Mouse (Mus musculus) hindbrain, embryonic 11.5 days (tissue): ENCODE measurements around the gene Aatf. TPM values are rescaled to one million over a fixed set of nuclear protein-coding genes. Genes with fewer than 3 reads are reported as not detected.

Source experiments
- ATAC-seq: fragments of 200-750 bp; cut with Nextera tagmentation; 2 replicates; pipeline ENCODE4 v1.8.0; 2017; ENCODE audit warnings: mild to moderate bottlenecking, moderate TSS enrichment, moderate library complexity; ENCODE audit not compliant: low FRiP score
- DNase-seq: peaks from one replicate; pipeline ENCODE4 v3.0.0-alpha.2; 2015; ENCODE audit warnings: low spot score
- H3K27ac ChIP-seq: fragments of 300-500 bp; sonication (generic); 2 replicates; pipeline ENCODE4 v1.5.1; 2014; ENCODE audit warnings: mild to moderate bottlenecking, low read depth, low read length
- H3K27me3 ChIP-seq: fragments of 300-500 bp; sonication (generic); 2 replicates; pipeline ENCODE4 v1.6.1; 2014; ENCODE audit warnings: mild to moderate bottlenecking, low read length, moderate library complexity, mixed read lengths; ENCODE audit not compliant: control insufficient read depth, insufficient read depth
- H3K36me3 ChIP-seq: fragments of 300-500 bp; sonication (generic); 2 replicates; pipeline ENCODE4 v1.6.1; 2014; ENCODE audit warnings: mild to moderate bottlenecking, low read length, moderate library complexity, mixed read lengths; ENCODE audit not compliant: control insufficient read depth, insufficient read depth
- H3K4me1 ChIP-seq: fragments of 300-500 bp; sonication (generic); replicated peaks from 2 replicates; pipeline ENCODE4 v1.6.1; 2014; ENCODE audit warnings: low read length, mixed read lengths; ENCODE audit not compliant: control insufficient read depth, insufficient read depth
- H3K4me2 ChIP-seq: fragments of 300-500 bp; sonication (generic); replicated peaks from 2 replicates; pipeline ENCODE4 v1.6.1; 2014; ENCODE audit warnings: mild to moderate bottlenecking, low read depth, low read length
- H3K4me3 ChIP-seq: fragments of 300-500 bp; sonication (generic); 2 replicates; pipeline ENCODE4 v1.5.1; 2014; ENCODE audit warnings: low read depth, low read length
- H3K9ac ChIP-seq: fragments of 300-500 bp; sonication (generic); 2 replicates; pipeline ENCODE4 v1.6.1; 2014; ENCODE audit warnings: low read depth, low read length
- H3K9me3 ChIP-seq: fragments of 300-500 bp; sonication (generic); 2 replicates; pipeline ENCODE4 v1.6.1; 2016; ENCODE audit warnings: low read length; ENCODE audit not compliant: control insufficient read depth
- WGBS: fragments of 180-500 bp; shearing (Covaris S2); extraction: QIAGEN DNeasy Blood & Tissue Kit; methylation state at CpG from one replicate; pipeline ENCODE4 v1.1.7; 2014; 5-methylcytosine and 5-hydroxymethylcytosine counted together
- polyA plus RNA-seq: library from polyadenylated mRNA; unstranded; fragments of >200 nt; fragmentation: Nextera tagmentation; extraction: Ambion mirVana; gene quantifications from 2 replicates; pipeline ENCODE4 v1.2.1, GENCODE M21; 2014

Aatf gene
- polyA plus RNA-seq = 59.9 and 64.5 TPM in 2 replicates

DNA sequence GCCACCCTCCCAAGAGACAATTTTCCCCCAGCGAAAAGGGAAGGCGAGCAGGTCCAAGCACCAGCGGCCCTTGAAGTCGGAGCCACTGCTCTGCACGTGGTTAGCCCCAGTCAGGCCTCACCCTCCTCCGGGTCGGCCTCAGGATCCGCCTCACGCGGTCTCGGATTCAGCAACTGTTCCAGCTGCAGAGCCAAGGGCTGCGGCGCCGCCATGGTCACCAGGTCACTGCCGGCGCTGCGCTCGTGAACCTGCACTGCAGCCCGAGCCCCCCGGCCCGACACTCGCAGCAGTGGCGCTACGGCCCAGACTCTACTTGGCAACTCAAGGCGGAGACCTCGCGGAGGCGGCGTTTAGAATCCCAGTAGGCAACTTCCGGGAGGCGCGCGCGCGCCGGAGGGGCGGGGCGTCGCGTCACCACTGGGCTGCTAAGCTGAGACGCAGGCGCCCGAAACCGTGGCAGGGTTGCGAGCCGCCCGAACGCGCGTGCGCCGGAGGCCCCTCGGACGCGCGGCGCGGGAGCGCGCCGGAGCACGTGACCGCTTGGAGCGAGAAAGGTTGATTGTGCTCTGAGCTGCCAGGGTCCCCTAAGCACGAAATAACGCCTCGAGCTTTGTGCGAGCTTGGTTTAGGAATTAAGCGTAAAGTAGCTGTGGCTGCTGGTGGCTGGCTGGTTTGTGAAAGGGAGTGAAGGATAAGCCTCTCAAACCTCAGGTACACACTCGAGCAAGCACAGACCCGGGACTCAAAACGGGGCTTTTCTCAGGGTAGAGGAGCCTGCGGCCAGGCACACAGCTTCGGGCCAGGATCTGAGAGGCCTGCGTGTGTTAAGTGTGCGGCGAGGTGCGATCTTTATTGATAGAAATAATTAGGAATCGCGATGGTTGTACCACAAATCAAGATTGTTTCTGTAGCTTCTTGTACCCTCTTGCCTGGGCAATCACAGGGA, at the start of gene Aatf:
Aatf (minus strand) TSS at position 352 of the 946 bp plus-strand sequence.
- peak; percentile 98 for ATAC-seq
- H3K4me1 ChIP-seq = no peaks in the 10 kb centered on the region
- under 1% methylated on average over 80 of the region's 80 CpGs for WGBS
- H3K4me3 ChIP-seq = peak within 1 kb of the TSS; percentile 69
- peak within 1 kb of the TSS; percentile 82 for H3K27ac ChIP-seq
- peak within 1 kb of the TSS; percentile 83 for H3K9ac ChIP-seq
- H3K4me2 ChIP-seq = peak within 1 kb of the TSS; percentile 92
- H3K9me3 ChIP-seq = no peaks in the 10 kb centered on the region
- H3K36me3 ChIP-seq = peaks cover 3% of the 10 kb centered on the region; the same call in 1 of the 2 replicates
- peaks cover 32% of the 10 kb centered on the region for H3K27me3 ChIP-seq
- DNase-seq = peak; percentile 100

DNA sequence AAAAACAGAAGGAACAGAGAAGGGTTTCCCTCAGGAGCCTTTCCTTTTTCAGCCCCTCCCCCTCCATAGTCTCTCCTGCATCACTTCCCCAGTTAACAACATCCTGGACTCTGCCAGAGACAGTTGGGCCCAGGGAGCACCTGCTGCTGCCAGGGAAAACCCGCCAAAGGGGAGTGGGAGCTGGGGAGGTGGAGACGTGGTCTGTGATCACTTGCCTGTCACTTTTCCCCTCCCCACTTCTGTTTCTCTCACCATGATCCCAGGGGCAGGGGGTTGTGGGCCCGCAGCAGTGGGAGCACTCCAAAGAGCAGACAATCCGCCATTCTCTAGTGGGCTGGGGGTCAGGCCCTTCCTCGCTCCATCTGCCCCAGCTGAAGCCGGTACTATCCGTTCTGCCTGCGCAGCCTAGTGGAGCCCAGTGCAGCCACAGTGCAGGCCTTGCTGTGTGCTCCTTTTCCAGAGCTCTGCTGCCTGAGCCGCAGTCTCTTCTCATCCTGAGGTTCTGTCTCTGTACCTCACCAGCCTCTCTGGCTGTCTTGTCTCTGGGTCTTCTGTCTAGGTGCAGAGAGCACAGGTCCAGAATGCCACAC, 49.5 kb upstream of the Aatf start:
- Histone ChIP-seq H3K9me3 (no peaks in the 10 kb centered on the region), H3K4me1 (peaks cover 5% of the 10 kb centered on the region; the same call in 1 of the 2 replicates), H3K4me2 (no peak overlapping the region), H3K9ac (peak overlapping the region; percentile 44; the same call in 1 of the 2 replicates), H3K36me3 (no peaks in the 10 kb centered on the region), H3K27me3 (no peaks in the 10 kb centered on the region), H3K27ac (peak overlapping the region; percentile 66), H3K4me3 (no peak overlapping the region)
- 12% methylated on average over 9 of the region's 9 CpGs for WGBS
- DNase-seq (peak; percentile 42), ATAC-seq (peak; percentile 64; the same call in 1 of the 2 replicates)

DNA sequence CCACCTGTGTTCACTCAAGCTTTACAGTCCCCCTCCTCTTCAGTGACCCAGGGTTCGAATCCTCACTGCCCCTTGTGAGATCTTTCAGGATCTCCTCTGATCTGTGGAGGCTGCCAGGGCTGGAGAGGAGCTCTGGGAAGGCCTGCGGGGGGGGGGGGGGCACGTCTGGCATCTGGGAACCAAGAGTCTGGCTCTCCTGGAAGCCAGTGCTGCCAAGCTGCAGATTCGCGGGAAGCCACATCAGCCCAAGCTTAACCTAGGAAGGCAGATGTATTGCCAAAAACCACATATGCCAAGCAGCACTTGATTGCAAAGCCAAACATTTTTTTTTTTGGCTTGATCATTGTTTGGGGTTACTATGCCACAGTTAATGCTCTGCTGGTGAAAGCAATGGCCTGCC, 48.2 kb upstream of the Aatf start:
- H3K4me2 ChIP-seq = no peak overlapping the region
- H3K4me3 ChIP-seq = no peak overlapping the region
- H3K36me3 ChIP-seq = no peaks in the 10 kb centered on the region
- ATAC-seq (no peak), DNase-seq (no peak)
- H3K27ac ChIP-seq = no peak overlapping the region
- H3K27me3 ChIP-seq = no peaks in the 10 kb centered on the region
- no peaks in the 10 kb centered on the region for H3K9me3 ChIP-seq
- no peak overlapping the region for H3K9ac ChIP-seq
- peaks cover 5% of the 10 kb centered on the region; the same call in 1 of the 2 replicates for H3K4me1 ChIP-seq
- 68% methylated on average over 5 of the region's 5 CpGs for WGBS

GRCm38 (mm10) chr11:84553821-84554450, 40.6 kb upstream of the Aatf start:
- WGBS = 86% methylated on average over 14 of the region's 14 CpGs
- H3K27me3 ChIP-seq = no peaks in the 10 kb centered on the region

DNA sequence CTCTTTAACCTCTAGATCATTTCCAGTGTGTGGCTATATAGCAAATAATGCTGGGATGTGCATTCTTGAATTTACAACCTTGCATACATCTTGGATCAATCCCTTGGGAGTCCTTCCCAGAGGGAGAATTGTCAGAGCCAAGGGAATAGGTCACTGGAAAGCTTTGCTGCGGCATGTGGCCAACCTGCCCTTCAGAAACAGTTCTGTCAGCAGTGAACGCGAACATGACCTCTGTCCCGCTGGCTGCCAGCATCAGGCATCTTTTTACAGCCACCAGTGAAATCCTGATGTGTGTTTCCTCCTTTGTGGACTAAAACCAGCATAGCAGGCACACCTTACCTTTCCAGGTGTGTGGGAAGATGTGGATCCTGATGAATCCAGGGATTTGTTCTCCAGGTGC, 38.0 kb upstream of the Aatf start:
- no peak for ATAC-seq
- Histone ChIP-seq H3K4me2 (no peak overlapping the region), H3K9me3 (no peaks in the 10 kb centered on the region), H3K27me3 (no peaks in the 10 kb centered on the region), H3K27ac (no peak overlapping the region), H3K4me3 (no peak overlapping the region), H3K36me3 (no peaks in the 10 kb centered on the region), H3K4me1 (no peaks in the 10 kb centered on the region), H3K9ac (no peak overlapping the region)
- WGBS = 85% methylated on average over 4 of the region's 4 CpGs
- no peak for DNase-seq

More at GRCm38 (mm10) chr11:84553821-84554450, 40.6 kb upstream of the Aatf start:
- Histone ChIP-seq H3K36me3 (no peaks in the 10 kb centered on the region), H3K27ac (no peak overlapping the region), H3K4me1 (no peaks in the 10 kb centered on the region), H3K9ac (no peak overlapping the region), H3K4me2 (no peak overlapping the region), H3K4me3 (no peak overlapping the region), H3K9me3 (no peaks in the 10 kb centered on the region)
- DNase-seq (no peak), ATAC-seq (no peak)

GRCm38 (mm10) chr11:84549258-84549791, 36.0 kb upstream of the Aatf start:
- no peak overlapping the region for H3K9ac ChIP-seq
- H3K36me3 ChIP-seq = no peaks in the 10 kb centered on the region
- 60% methylated on average over 6 of the region's 6 CpGs for WGBS
- no peaks in the 10 kb centered on the region for H3K4me1 ChIP-seq
- no peak overlapping the region for H3K4me2 ChIP-seq
- H3K4me3 ChIP-seq = no peak overlapping the region
- no peaks in the 10 kb centered on the region for H3K27me3 ChIP-seq
- ATAC-seq (no peak), DNase-seq (no peak)
- H3K27ac ChIP-seq = no peak overlapping the region
- H3K9me3 ChIP-seq = no peaks in the 10 kb centered on the region

- no peak for ATAC-seq
Observed at GRCm38 (mm10) chr11:84548293-84548692, 35.0 kb upstream of the Aatf start.

DNA sequence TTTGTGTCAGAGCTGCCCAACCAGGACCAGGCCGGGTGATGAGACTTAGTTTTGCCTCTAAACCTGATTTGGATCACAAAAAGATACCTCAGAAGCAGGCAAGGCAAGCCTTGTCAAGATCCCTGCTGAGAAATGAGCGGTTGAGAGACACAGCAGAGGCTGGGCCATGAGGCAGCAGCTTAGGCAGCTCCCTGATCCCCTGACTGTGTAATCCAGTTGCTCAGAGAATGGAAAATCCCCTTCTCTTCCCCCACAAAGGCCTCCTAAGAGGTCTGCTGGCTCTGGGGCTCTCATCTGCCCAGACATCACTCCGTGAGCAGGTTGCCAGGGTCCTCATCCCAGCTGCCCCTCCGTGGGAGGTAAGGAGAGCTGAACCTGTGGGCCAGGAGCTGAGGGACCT, 26.7 kb upstream of the Aatf start:
- Histone ChIP-seq H3K9ac (no peak overlapping the region), H3K36me3 (no peaks in the 10 kb centered on the region), H3K27me3 (no peaks in the 10 kb centered on the region; the same call in 1 of the 2 replicates), H3K4me3 (no peak overlapping the region), H3K27ac (peak overlapping the region; percentile 53; the same call in 1 of the 2 replicates), H3K4me1 (no peaks in the 10 kb centered on the region), H3K4me2 (no peak overlapping the region), H3K9me3 (no peaks in the 10 kb centered on the region)
- DNase-seq = no peak
- no peak for ATAC-seq
- 6% methylated on average over 4 of the region's 4 CpGs for WGBS

More at GRCm38 (mm10) chr11:84548293-84548692, 35.0 kb upstream of the Aatf start:
- Histone ChIP-seq H3K27ac (0 out of 2 replicates have a peak overlapping the region, but pooled peaks have one; percentile 36), H3K4me2 (no peak overlapping the region), H3K9me3 (no peaks in the 10 kb centered on the region), H3K4me1 (no peaks in the 10 kb centered on the region), H3K36me3 (no peaks in the 10 kb centered on the region), H3K9ac (no peak overlapping the region), H3K27me3 (no peaks in the 10 kb centered on the region), H3K4me3 (no peak overlapping the region)
- 33% methylated on average over 2 of the region's 2 CpGs for WGBS
- no peak for DNase-seq
